Mouse (Mus musculus) CH12.LX (cell line): ENCODE measurements at regions not wholly inside any gene's neighbourhood (a gene's known extent, or its start where the extent isn't known, plus 50 kb on each side); places are given as distances from the start of the nearest gene placed in this dataset.

Experiments
- DNase-seq: peaks from one replicate; pipeline ENCODE4 v3.0.0-alpha.2; 2013; ENCODE audit errors: extremely low read depth
- H3K27ac ChIP-seq: 2 replicates; pipeline ENCODE4 v1.5.1; 2012; ENCODE audit warnings: low read depth, mild to moderate bottlenecking, control low read depth, moderate library complexity; ENCODE audit not compliant: insufficient read depth
- H3K27me3 ChIP-seq: replicated peaks from 2 replicates; pipeline ENCODE3; 2012; ENCODE audit warnings: inconsistent platforms
- H3K36me3 ChIP-seq, 2 experiments: replicated peaks in 1 of 2; 2 replicates each; pipeline versions ENCODE3 to v1.6.1; 2012; ENCODE audit warnings: inconsistent platforms in 1 of 2, low read length in 1 of 2, mild to moderate bottlenecking in 1 of 2, mixed read lengths in 1 of 2, moderate library complexity in 1 of 2; ENCODE audit not compliant: control insufficient read depth in 1 of 2, insufficient read depth in 1 of 2
- H3K4me1 ChIP-seq, 2 experiments: 2 replicates each; pipeline ENCODE4 v1.6.1; 2012; ENCODE audit warnings: inconsistent platforms in 1 of 2, moderate library complexity in 1 of 2; ENCODE audit not compliant: insufficient read depth in 2 of 2, control insufficient read depth in 1 of 2
- H3K4me2 ChIP-seq: 2 replicates; pipeline ENCODE4 v1.6.1; 2012; ENCODE audit warnings: low read depth, mild to moderate bottlenecking, control low read depth; ENCODE audit not compliant: poor library complexity, insufficient read depth, severe bottlenecking
- H3K4me3 ChIP-seq, 3 experiments: fragments of 150-350 bp in 1 of 3; sonication (generic) in 1 of 3; replicated peaks in 1 of 3; 2 replicates each; pipeline versions ENCODE3 to v1.5.1; 2011 to 2012; ENCODE audit warnings: low read depth in 2 of 3, low read length in 2 of 3, mild to moderate bottlenecking in 2 of 3, moderate library complexity in 2 of 3, control low read depth in 1 of 3, improper control_type of control experiment in 1 of 3, inconsistent platforms in 1 of 3, mixed read lengths in 1 of 3; ENCODE audit not compliant: poor library complexity in 1 of 3
- H3K79me2 ChIP-seq: replicated peaks from 2 replicates; pipeline ENCODE4 v1.6.1; 2012; ENCODE audit warnings: mild to moderate bottlenecking, moderate library complexity; ENCODE audit not compliant: control insufficient read depth, poor library complexity, insufficient read depth, severe bottlenecking; ENCODE audit errors: extremely low read depth
- H3K9ac ChIP-seq: 2 replicates; pipeline ENCODE4 v1.6.1; 2012; ENCODE audit warnings: low read depth, mild to moderate bottlenecking, control low read depth, moderate library complexity; ENCODE audit not compliant: insufficient read depth
- H3K9me3 ChIP-seq: replicated peaks from 2 replicates; pipeline ENCODE3; 2012; ENCODE audit warnings: low read length, inconsistent platforms, mixed read lengths
- BHLHE40 ChIP-seq: IDR thresholded peaks from 2 replicates; pipeline ENCODE4 v1.6.1; 2011; ENCODE audit warnings: mild to moderate bottlenecking, low read depth, low read length, improper control_type of control experiment
- CHD1 ChIP-seq: IDR thresholded peaks from 2 replicates; pipeline ENCODE4 v1.6.1; 2012; ENCODE audit warnings: low read depth, low read length, improper control_type of control experiment, inconsistent platforms
- E2F4 ChIP-seq: IDR thresholded peaks from 2 replicates; pipeline ENCODE4 v1.6.1; 2011; ENCODE audit warnings: low read depth, low read length, improper control_type of control experiment; ENCODE audit not compliant: insufficient replicate concordance
- EP300 ChIP-seq: IDR thresholded peaks from 2 replicates; pipeline ENCODE4 v1.6.1; 2011; ENCODE audit warnings: low read length, improper control_type of control experiment
- ETS1 ChIP-seq: conservative IDR thresholded peaks from 2 replicates; pipeline ENCODE4 v1.6.1; 2012; ENCODE audit warnings: low read depth, mild to moderate bottlenecking, inconsistent platforms, low read length, improper control_type of control experiment, moderate library complexity
- GABPA ChIP-seq: IDR thresholded peaks from 2 replicates; pipeline ENCODE4 v1.6.1; 2012; ENCODE audit warnings: low read depth, low read length, improper control_type of control experiment, inconsistent platforms; ENCODE audit not compliant: insufficient replicate concordance
- JUND ChIP-seq: conservative IDR thresholded peaks from 2 replicates; pipeline ENCODE4 v1.6.1; 2011; ENCODE audit warnings: low read depth, low read length, improper control_type of control experiment
- KAT2A ChIP-seq: IDR thresholded peaks from 2 replicates; pipeline ENCODE4 v1.6.1; 2012; ENCODE audit warnings: low read length, improper control_type of control experiment, inconsistent platforms; ENCODE audit not compliant: insufficient replicate concordance
- MAFK ChIP-seq: IDR thresholded peaks from 2 replicates; pipeline ENCODE4 v1.6.1; 2011; ENCODE audit warnings: low read length, improper control_type of control experiment; ENCODE audit not compliant: insufficient replicate concordance
- MAX ChIP-seq: IDR thresholded peaks from 2 replicates; pipeline ENCODE4 v1.6.1; 2011; ENCODE audit warnings: low read length, improper control_type of control experiment
- MAZ ChIP-seq: IDR thresholded peaks from 2 replicates; pipeline ENCODE4 v1.6.1; 2012; ENCODE audit warnings: low read depth, mild to moderate bottlenecking, inconsistent platforms, low read length, improper control_type of control experiment, moderate library complexity
- MEF2A ChIP-seq: IDR thresholded peaks from 2 replicates; pipeline ENCODE4 v1.6.1; 2014; ENCODE audit warnings: low read depth, mild to moderate bottlenecking, inconsistent platforms, low read length, improper control_type of control experiment, borderline replicate concordance
- MXI1 ChIP-seq: IDR thresholded peaks from 2 replicates; pipeline ENCODE4 v1.6.1; 2011; ENCODE audit warnings: mild to moderate bottlenecking, low read depth, low read length, improper control_type of control experiment
- POLR2A ChIP-seq: IDR thresholded peaks from 2 replicates; pipeline ENCODE4 v1.6.1; 2011; ENCODE audit warnings: low read depth, mild to moderate bottlenecking, improper control_type of control experiment, low read length
- POLR2AphosphoS2 ChIP-seq: IDR thresholded peaks from 2 replicates; pipeline ENCODE4 v1.6.1; 2011; ENCODE audit warnings: low read depth, low read length, improper control_type of control experiment
- RAD21 ChIP-seq: IDR thresholded peaks from 2 replicates; pipeline ENCODE4 v1.6.1; 2011; ENCODE audit warnings: low read depth, mild to moderate bottlenecking, low read length, improper control_type of control experiment, moderate library complexity
- SMC3 ChIP-seq: IDR thresholded peaks from 2 replicates; pipeline ENCODE4 v1.6.1; 2011; ENCODE audit warnings: low read depth, low read length, improper control_type of control experiment
- TCF12 ChIP-seq: IDR thresholded peaks from 2 replicates; pipeline ENCODE4 v1.6.1; 2014; ENCODE audit warnings: low read depth, mild to moderate bottlenecking, inconsistent platforms, low read length, improper control_type of control experiment
- USF2 ChIP-seq: conservative IDR thresholded peaks from 2 replicates; pipeline ENCODE4 v1.6.1; 2011; ENCODE audit warnings: low read depth, low read length, improper control_type of control experiment
- ZKSCAN1 ChIP-seq: IDR thresholded peaks from 2 replicates; pipeline ENCODE4 v1.6.1; 2012; ENCODE audit warnings: low read depth, inconsistent platforms, low read length, improper control_type of control experiment, borderline replicate concordance
- ZMIZ1 ChIP-seq: IDR thresholded peaks from 2 replicates; pipeline ENCODE4 v1.6.1; 2012; ENCODE audit warnings: low read depth, mild to moderate bottlenecking, inconsistent platforms, low read length, improper control_type of control experiment
- ZNF384 ChIP-seq: IDR thresholded peaks from 2 replicates; pipeline ENCODE4 v1.6.1; 2012; ENCODE audit warnings: low read depth, low read length, improper control_type of control experiment, inconsistent platforms
- dilution Hi-C: fragments of 300-500 bp; cut with MboI; formaldehyde crosslinking; loops from 2 replicates; pipeline ENCODE4 v1.14.3; 2020; ENCODE audit warnings: low sequenced_read_pairs; ENCODE audit not compliant: extremely low pct_unique_long_range_greater_than_20kb, extremely low pct_ligation_motif_present
- in situ Hi-C: fragments of 300-500 bp; cut with MboI; formaldehyde crosslinking; loops from 3 replicates; pipeline ENCODE4 v1.14.3; 2019; ENCODE audit warnings: low sequenced_read_pairs, low pct_ligation_motif_present, low pct_unique_long_range_greater_than_20kb, mixed read lengths

- H3K4me2 ChIP-seq, result no peak overlapping the region
- dilution Hi-C loops, result no loop called here
- H3K36me3 ChIP-seq, result no peaks in the 10 kb centered on the region
- H3K9ac ChIP-seq, result no peak overlapping the region
- no peak overlapping the region for H3K4me3 ChIP-seq
- H3K79me2 ChIP-seq, result no peaks in the 10 kb centered on the region
- DNase-seq, result no peak
- in situ Hi-C loops, result no loop called here
- peaks cover 5 to 6% of the 10 kb centered on the region in 2 experiments; a peak in 3 of 4 replicates for H3K4me1 ChIP-seq
- H3K27me3 ChIP-seq, result no peaks in the 10 kb centered on the region
- no peak for TF ChIP-seq KAT2A
- no peak for TF ChIP-seq TCF12
- TF ChIP-seq GABPA, result no peak
- no peak for TF ChIP-seq RAD21
- no peak for TF ChIP-seq MAX
- no peak for TF ChIP-seq ETS1
- TF ChIP-seq ZNF384, result no peak
- TF ChIP-seq MAFK, result no peak
- TF ChIP-seq SMC3, result no peak
- TF ChIP-seq MXI1, result no peak
- no peak for TF ChIP-seq ZKSCAN1
- TF ChIP-seq ZMIZ1, result no peak
- TF ChIP-seq E2F4, result no peak
- TF ChIP-seq EP300, result no peak
- TF ChIP-seq BHLHE40, result no peak
- H3K27ac ChIP-seq, result no peak overlapping the region
- H3K9me3 ChIP-seq, result no peaks in the 10 kb centered on the region
Measured at GRCm38 (mm10) chrX:11621045-11621763, 293.6 kb downstream of the H2al1j start.

GRCm38 (mm10) chrX:11626274-11626878 lies 298.8 kb downstream of the H2al1j start:
- in situ Hi-C loops, result loop anchor here (25.0 kb wide), 2 partner anchors 386 to 636 kb away; no protein-coding TSS in a partner anchor
- Histone ChIP-seq H3K9me3 (no peaks in the 10 kb centered on the region), H3K36me3 (no peaks in the 10 kb centered on the region), H3K4me3 (no peak overlapping the region), H3K79me2 (no peaks in the 10 kb centered on the region), H3K4me2 (no peak overlapping the region)
- dilution Hi-C loops, result no loop called here
- DNase-seq, result no peak
- TF ChIP-seq MAFK (no peak), CHD1 (no peak), MAZ (no peak), ZKSCAN1 (no peak), POLR2AphosphoS2 (no peak), POLR2A (no peak), USF2 (no peak), KAT2A (no peak), MEF2A (no peak), JUND (no peak), GABPA (no peak), RAD21 (no peak), ZNF384 (no peak)
- TF ChIP-seq, all 38 proteins: peak for 0
- peaks cover 7 to 19% of the 10 kb centered on the region in 2 experiments; a peak in 3 of 4 replicates for H3K4me1 ChIP-seq
- H3K27me3 ChIP-seq, result no peaks in the 10 kb centered on the region
- no peak overlapping the region for H3K9ac ChIP-seq
- no peak overlapping the region for H3K27ac ChIP-seq
